Mouse (Mus musculus) bone marrow macrophage, adult 2 months (primary cell): Measurements from ENCODE around the gene Neurl3.

Experiments
- CTCF ChIP-seq: IDR thresholded peaks from 2 replicates; pipeline ENCODE4 v1.5.1; 2012; ENCODE audit warnings: low read depth, mild to moderate bottlenecking, low read length, moderate library complexity
- POLR2A ChIP-seq: IDR thresholded peaks from 2 replicates; pipeline ENCODE4 v1.6.1; 2012; ENCODE audit warnings: mild to moderate bottlenecking, low read depth, low read length, borderline replicate concordance

DNA sequence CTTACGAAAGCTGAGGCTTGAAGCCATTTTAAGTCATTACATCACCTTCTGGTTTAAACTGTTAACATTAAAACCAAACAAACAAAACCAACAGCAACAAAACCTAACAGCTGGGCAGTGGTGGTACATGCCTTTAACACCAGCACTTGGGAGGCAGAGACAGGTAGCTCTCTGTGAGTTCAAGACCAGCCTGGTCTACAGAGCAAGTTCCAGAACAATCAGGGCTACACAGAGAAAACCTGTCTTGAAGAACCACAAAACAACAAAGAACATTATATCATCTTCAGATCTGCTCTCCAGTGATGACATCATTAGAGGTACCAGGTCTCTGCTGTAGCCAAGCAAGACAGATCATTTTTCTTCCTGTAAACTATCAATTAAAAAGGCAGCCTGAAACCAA is 14.1 kb downstream of the Neurl3 start:
- TF ChIP-seq POLR2A (no peak), CTCF (no peak)
